Mouse (Mus musculus) CH12.LX (cell line): ENCODE data around the gene Ric8b. TPM values are rescaled to one million over a fixed set of nuclear protein-coding genes. Genes with fewer than 3 reads are reported as not detected.

ENCODE experiments used
- DNase-seq: peaks from one replicate; pipeline ENCODE4 v3.0.0-alpha.2; 2013; ENCODE audit errors: extremely low read depth
- H3K27ac ChIP-seq: 2 replicates; pipeline ENCODE4 v1.5.1; 2012; ENCODE audit warnings: low read depth, mild to moderate bottlenecking, control low read depth, moderate library complexity; ENCODE audit not compliant: insufficient read depth
- H3K27me3 ChIP-seq: replicated peaks from 2 replicates; pipeline ENCODE3; 2012; ENCODE audit warnings: inconsistent platforms
- H3K36me3 ChIP-seq, 2 experiments: replicated peaks in 1 of 2; 2 replicates each; pipeline versions ENCODE3 to v1.6.1; 2012; ENCODE audit warnings: inconsistent platforms in 1 of 2, low read length in 1 of 2, mild to moderate bottlenecking in 1 of 2, mixed read lengths in 1 of 2, moderate library complexity in 1 of 2; ENCODE audit not compliant: control insufficient read depth in 1 of 2, insufficient read depth in 1 of 2
- H3K4me1 ChIP-seq, 2 experiments: 2 replicates each; pipeline ENCODE4 v1.6.1; 2012; ENCODE audit warnings: inconsistent platforms in 1 of 2, moderate library complexity in 1 of 2; ENCODE audit not compliant: insufficient read depth in 2 of 2, control insufficient read depth in 1 of 2
- H3K4me2 ChIP-seq: 2 replicates; pipeline ENCODE4 v1.6.1; 2012; ENCODE audit warnings: low read depth, mild to moderate bottlenecking, control low read depth; ENCODE audit not compliant: poor library complexity, insufficient read depth, severe bottlenecking
- H3K4me3 ChIP-seq, 3 experiments: fragments of 150-350 bp in 1 of 3; sonication (generic) in 1 of 3; replicated peaks in 1 of 3; 2 replicates each; pipeline versions ENCODE3 to v1.5.1; 2011 to 2012; ENCODE audit warnings: low read depth in 2 of 3, low read length in 2 of 3, mild to moderate bottlenecking in 2 of 3, moderate library complexity in 2 of 3, control low read depth in 1 of 3, improper control_type of control experiment in 1 of 3, inconsistent platforms in 1 of 3, mixed read lengths in 1 of 3; ENCODE audit not compliant: poor library complexity in 1 of 3
- H3K79me2 ChIP-seq: replicated peaks from 2 replicates; pipeline ENCODE4 v1.6.1; 2012; ENCODE audit warnings: mild to moderate bottlenecking, moderate library complexity; ENCODE audit not compliant: control insufficient read depth, poor library complexity, insufficient read depth, severe bottlenecking; ENCODE audit errors: extremely low read depth
- H3K9ac ChIP-seq: 2 replicates; pipeline ENCODE4 v1.6.1; 2012; ENCODE audit warnings: low read depth, mild to moderate bottlenecking, control low read depth, moderate library complexity; ENCODE audit not compliant: insufficient read depth
- H3K9me3 ChIP-seq: replicated peaks from 2 replicates; pipeline ENCODE3; 2012; ENCODE audit warnings: low read length, inconsistent platforms, mixed read lengths
- CHD2 ChIP-seq: IDR thresholded peaks from 2 replicates; pipeline ENCODE4 v1.6.1; 2011; ENCODE audit warnings: low read length, improper control_type of control experiment
- E2F4 ChIP-seq: IDR thresholded peaks from 2 replicates; pipeline ENCODE4 v1.6.1; 2011; ENCODE audit warnings: low read depth, low read length, improper control_type of control experiment; ENCODE audit not compliant: insufficient replicate concordance
- ELF1 ChIP-seq: IDR thresholded peaks from 2 replicates; pipeline ENCODE4 v1.6.1; 2014; ENCODE audit warnings: low read depth, mild to moderate bottlenecking, inconsistent platforms, low read length, improper control_type of control experiment
- EP300 ChIP-seq: IDR thresholded peaks from 2 replicates; pipeline ENCODE4 v1.6.1; 2011; ENCODE audit warnings: low read length, improper control_type of control experiment
- ETS1 ChIP-seq: conservative IDR thresholded peaks from 2 replicates; pipeline ENCODE4 v1.6.1; 2012; ENCODE audit warnings: low read depth, mild to moderate bottlenecking, inconsistent platforms, low read length, improper control_type of control experiment, moderate library complexity
- GABPA ChIP-seq: IDR thresholded peaks from 2 replicates; pipeline ENCODE4 v1.6.1; 2012; ENCODE audit warnings: low read depth, low read length, improper control_type of control experiment, inconsistent platforms; ENCODE audit not compliant: insufficient replicate concordance
- HCFC1 ChIP-seq: IDR thresholded peaks from 2 replicates; pipeline ENCODE4 v1.6.1; 2012; ENCODE audit warnings: low read depth, mild to moderate bottlenecking, inconsistent platforms, low read length, improper control_type of control experiment
- MAZ ChIP-seq: IDR thresholded peaks from 2 replicates; pipeline ENCODE4 v1.6.1; 2012; ENCODE audit warnings: low read depth, mild to moderate bottlenecking, inconsistent platforms, low read length, improper control_type of control experiment, moderate library complexity
- MEF2A ChIP-seq: IDR thresholded peaks from 2 replicates; pipeline ENCODE4 v1.6.1; 2014; ENCODE audit warnings: low read depth, mild to moderate bottlenecking, inconsistent platforms, low read length, improper control_type of control experiment, borderline replicate concordance
- MXI1 ChIP-seq: IDR thresholded peaks from 2 replicates; pipeline ENCODE4 v1.6.1; 2011; ENCODE audit warnings: mild to moderate bottlenecking, low read depth, low read length, improper control_type of control experiment
- MYC ChIP-seq: IDR thresholded peaks from 2 replicates; pipeline ENCODE4 v1.6.1; 2011; ENCODE audit warnings: low read depth, mild to moderate bottlenecking, improper control_type of control experiment, low read length
- NELFE ChIP-seq: IDR thresholded peaks from 2 replicates; pipeline ENCODE4 v1.6.1; 2011; ENCODE audit warnings: low read depth, low read length, improper control_type of control experiment
- POLR2A ChIP-seq: IDR thresholded peaks from 2 replicates; pipeline ENCODE4 v1.6.1; 2011; ENCODE audit warnings: low read depth, mild to moderate bottlenecking, improper control_type of control experiment, low read length
- SMC3 ChIP-seq: IDR thresholded peaks from 2 replicates; pipeline ENCODE4 v1.6.1; 2011; ENCODE audit warnings: low read depth, low read length, improper control_type of control experiment
- TBP ChIP-seq: conservative IDR thresholded peaks from 2 replicates; pipeline ENCODE4 v1.6.1; 2011; ENCODE audit warnings: low read depth, low read length, improper control_type of control experiment
- UBTF ChIP-seq: IDR thresholded peaks from 2 replicates; pipeline ENCODE4 v1.6.1; 2012; ENCODE audit warnings: low read depth, mild to moderate bottlenecking, inconsistent platforms, low read length, improper control_type of control experiment, moderate library complexity
- USF1 ChIP-seq: IDR thresholded peaks from 2 replicates; pipeline ENCODE4 v1.6.1; 2014; ENCODE audit warnings: low read depth, mild to moderate bottlenecking, inconsistent platforms, low read length, improper control_type of control experiment
- USF2 ChIP-seq: conservative IDR thresholded peaks from 2 replicates; pipeline ENCODE4 v1.6.1; 2011; ENCODE audit warnings: low read depth, low read length, improper control_type of control experiment
- ZKSCAN1 ChIP-seq: IDR thresholded peaks from 2 replicates; pipeline ENCODE4 v1.6.1; 2012; ENCODE audit warnings: low read depth, inconsistent platforms, low read length, improper control_type of control experiment, borderline replicate concordance
- ZMIZ1 ChIP-seq: IDR thresholded peaks from 2 replicates; pipeline ENCODE4 v1.6.1; 2012; ENCODE audit warnings: low read depth, mild to moderate bottlenecking, inconsistent platforms, low read length, improper control_type of control experiment
- dilution Hi-C: fragments of 300-500 bp; cut with MboI; formaldehyde crosslinking; loops from 2 replicates; pipeline ENCODE4 v1.14.3; 2020; ENCODE audit warnings: low sequenced_read_pairs; ENCODE audit not compliant: extremely low pct_unique_long_range_greater_than_20kb, extremely low pct_ligation_motif_present
- in situ Hi-C: fragments of 300-500 bp; cut with MboI; formaldehyde crosslinking; loops from 3 replicates; pipeline ENCODE4 v1.14.3; 2019; ENCODE audit warnings: low sequenced_read_pairs, low pct_ligation_motif_present, low pct_unique_long_range_greater_than_20kb, mixed read lengths
- polyA plus RNA-seq: library from polyadenylated mRNA; unstranded; fragments of >175 nt; gene quantifications from 2 replicates; pipeline ENCODE4 v1.2.1, GENCODE M21; 2012; ENCODE audit warnings: low read depth; ENCODE audit not compliant: insufficient read length
- total RNA-seq, 2 experiments: library from RNA; depleted of rRNA; stranded (reverse); fragments of 300-350 nt in 1 of 2; fragments of >200 nt in 1 of 2; gene quantifications; 2 replicates each; pipeline ENCODE4 v1.2.3; 2012 to 2014

Gene Ric8b
- total and polyA plus RNA-seq, 3 experiments, result 4.8 to 9.4 (median 6.3) TPM

DNA sequence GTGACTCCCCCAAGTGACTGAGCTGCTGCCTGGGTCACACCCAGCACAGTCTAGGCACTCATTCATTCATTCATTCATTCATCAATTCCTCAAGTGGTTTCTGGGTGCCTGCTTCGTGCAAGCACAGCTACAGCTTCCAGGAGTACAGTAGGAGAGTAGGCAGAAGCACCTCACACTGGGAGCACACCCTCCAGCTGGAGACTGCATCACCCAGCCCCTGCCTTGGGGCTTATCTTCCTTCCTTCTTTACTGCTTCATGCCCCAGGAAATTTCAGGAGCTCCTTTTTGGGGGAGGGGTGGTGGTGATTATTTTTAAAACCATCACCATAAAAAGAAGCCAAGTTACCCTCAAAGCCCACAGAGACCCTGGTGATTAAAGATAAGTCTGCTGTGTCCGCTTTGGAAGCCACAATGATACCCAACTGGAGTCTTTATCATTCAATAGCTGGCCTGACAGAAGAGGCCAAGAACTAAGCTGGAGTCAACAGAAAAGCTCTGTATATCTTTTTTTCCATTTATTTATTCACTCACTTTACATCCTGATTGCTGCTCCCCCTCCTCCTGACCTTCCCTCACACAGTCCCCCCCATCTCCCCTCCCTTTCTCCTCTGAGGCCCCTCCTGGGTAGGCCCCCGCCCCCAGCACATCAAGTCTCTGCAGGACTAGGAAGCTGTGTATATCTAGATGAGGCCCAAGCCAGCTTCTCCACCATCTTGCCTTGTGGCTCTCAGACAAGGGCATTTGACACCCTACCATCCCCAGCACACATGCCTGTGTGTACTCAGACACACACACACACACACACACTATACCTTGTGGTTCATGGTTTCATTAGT is 19.1 kb upstream of the Ric8b start:
- DNase-seq, result no peak
- Histone ChIP-seq H3K36me3 (no peaks in the 10 kb centered on the region), H3K9ac (no peak overlapping the region), H3K4me1 (peaks cover 9 to 33% of the 10 kb centered on the region in 2 experiments), H3K4me2 (no peak overlapping the region), H3K79me2 (no peaks in the 10 kb centered on the region), H3K4me3 (no peak overlapping the region), H3K27ac (no peak overlapping the region), H3K9me3 (no peaks in the 10 kb centered on the region), H3K27me3 (no peaks in the 10 kb centered on the region)
- in situ Hi-C loops, result no loop called here
- dilution Hi-C loops, result no loop called here
- TF ChIP-seq TBP, result no peak
- TF ChIP-seq GABPA, result no peak
- no peak for TF ChIP-seq MYC
- TF ChIP-seq POLR2A, result no peak
- no peak for TF ChIP-seq ELF1
- no peak for TF ChIP-seq HCFC1
- TF ChIP-seq MEF2A, result no peak

DNA sequence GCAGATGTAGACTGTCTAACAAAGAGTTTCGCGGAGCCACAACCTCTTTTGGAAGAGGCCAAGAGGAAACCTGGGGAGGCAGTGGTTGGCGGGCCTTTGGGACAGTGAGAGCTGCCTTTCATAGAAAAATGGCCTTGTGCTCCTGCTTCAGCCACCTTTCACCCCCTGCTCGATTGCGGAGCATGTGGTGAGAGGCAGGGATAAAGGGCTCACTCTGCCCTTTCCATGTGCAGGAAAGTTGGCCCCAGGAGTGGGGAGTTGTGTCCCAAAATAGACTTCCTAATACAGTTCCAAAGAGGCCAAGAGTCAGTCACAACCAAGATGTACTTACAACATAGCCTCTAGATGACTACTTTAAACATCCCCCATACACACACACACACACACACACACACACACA is 15.7 kb upstream of the Ric8b start:
- no peaks in the 10 kb centered on the region for H3K79me2 ChIP-seq
- in situ Hi-C loops (no loop called here), dilution Hi-C loops (no loop called here)
- no peak overlapping the region for H3K9ac ChIP-seq
- DNase-seq, result no peak
- H3K4me1 ChIP-seq, result peaks cover 15 to 42% of the 10 kb centered on the region in 2 experiments
- no peak for TF ChIP-seq CHD2
- no peak for TF ChIP-seq E2F4
- no peak for TF ChIP-seq MXI1
- no peak for TF ChIP-seq MEF2A
- TF ChIP-seq USF1, result no peak
- TF ChIP-seq ZMIZ1, result no peak
- TF ChIP-seq POLR2A, result no peak
- no peak for TF ChIP-seq GABPA
- TF ChIP-seq NELFE, result no peak
- TF ChIP-seq TBP, result no peak
- no peak for TF ChIP-seq USF2
- no peak for TF ChIP-seq ZKSCAN1
- no peak for TF ChIP-seq MAZ
- TF ChIP-seq ETS1, result no peak
- TF ChIP-seq EP300, result no peak
- no peak for TF ChIP-seq SMC3
- TF ChIP-seq UBTF, result no peak
- no peaks in the 10 kb centered on the region for H3K9me3 ChIP-seq
- no peak overlapping the region for H3K4me2 ChIP-seq
- H3K27ac ChIP-seq, result no peak overlapping the region
- H3K27me3 ChIP-seq, result no peaks in the 10 kb centered on the region
- no peak overlapping the region for H3K4me3 ChIP-seq
- no peaks in the 10 kb centered on the region for H3K36me3 ChIP-seq
